Mouse (Mus musculus): ENCODE measurements around the gene Capn11. TPM values are rescaled to one million over a fixed set of nuclear protein-coding genes. Genes with fewer than 3 reads are reported as not detected.
A peak's percentile ranks its signal among the peaks of the same experiment; 100 is the strongest.

The Capn11 gene
- total RNA-seq, 2 experiments from 2014 or later = 0.19 to 0.20 TPM

DNA sequence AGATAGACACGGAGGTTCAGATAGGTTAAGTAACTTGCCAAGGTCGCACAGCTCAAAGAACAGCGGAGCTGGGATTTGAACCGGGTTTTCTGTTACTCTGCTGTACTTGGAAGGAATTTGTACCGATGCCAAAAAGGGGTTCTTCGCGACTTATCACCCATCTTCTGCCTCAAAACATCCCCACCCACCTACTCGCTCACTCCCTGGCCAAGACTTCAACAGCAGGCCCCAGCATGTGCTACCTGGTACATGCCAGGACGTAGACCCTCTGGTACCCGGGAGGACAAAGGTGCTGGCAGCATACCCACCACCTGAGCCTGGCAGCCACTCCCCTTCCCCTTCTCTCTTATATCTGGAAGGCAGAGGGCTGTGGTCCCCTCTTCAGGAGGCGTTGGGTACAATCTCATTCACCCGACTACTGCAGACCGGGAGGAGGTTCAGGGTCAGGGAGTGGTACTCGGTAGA, 25.6 kb upstream of the Capn11 start:
- DNase-seq (ENCODE audit: extremely low spot score in 1 of 2, low spot score in 1 of 2) = no peak

GRCm38 (mm10) chr17:45682843-45683242, 23.7 kb upstream of the Capn11 start:
- DNase-seq (ENCODE audit: extremely low spot score in 1 of 2, low spot score in 1 of 2) = no peak

DNA sequence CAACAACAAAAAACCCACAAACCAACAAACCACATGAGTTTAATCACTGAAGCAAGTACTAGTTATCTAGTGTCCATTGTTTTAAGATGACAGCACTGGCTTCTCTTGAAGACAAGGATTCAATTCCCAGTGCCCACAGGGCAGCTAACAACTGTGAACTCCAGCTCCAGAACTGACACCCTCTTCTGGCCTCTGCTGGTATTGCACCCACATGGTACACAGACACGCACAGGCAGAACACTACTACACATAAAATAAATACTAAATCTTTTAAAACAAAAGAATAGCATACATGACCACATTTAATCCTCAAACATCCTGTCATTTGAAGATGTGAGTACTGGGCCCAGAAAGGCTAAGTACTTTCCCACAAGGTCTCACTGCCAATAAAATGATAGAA, 22.5 kb upstream of the Capn11 start:
- no peak for DNase-seq (ENCODE audit: extremely low spot score in 1 of 2, low spot score in 1 of 2)

DNA sequence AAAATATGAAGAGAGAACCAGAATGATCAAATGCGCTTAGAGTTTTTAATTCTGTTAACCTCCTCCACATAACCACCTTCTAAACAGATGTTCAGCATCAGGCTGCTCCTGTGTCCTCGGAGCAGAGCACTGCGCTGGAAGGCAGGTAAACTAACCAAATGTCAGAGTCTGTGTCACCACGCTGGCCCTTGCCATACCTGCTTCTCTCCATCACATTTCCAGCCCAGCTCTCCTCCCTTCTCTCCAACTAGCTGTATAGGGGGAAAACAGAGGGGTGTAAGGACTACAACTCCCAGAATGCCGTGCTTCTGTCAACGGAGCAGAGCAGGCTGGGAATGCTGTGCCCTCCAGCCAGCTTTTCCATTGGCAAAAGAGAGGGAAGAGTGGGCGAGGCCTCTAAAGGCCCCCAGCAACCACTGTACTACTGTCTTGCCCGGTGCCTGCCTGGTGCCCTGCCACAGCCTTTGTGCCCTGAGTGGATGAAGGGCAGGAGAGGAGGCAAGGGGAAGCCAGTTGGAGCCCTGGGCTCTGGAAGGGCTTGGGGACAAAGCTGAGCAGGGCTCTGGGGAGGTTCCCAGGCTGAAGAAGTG, 21.4 kb upstream of the Capn11 start:
- peak; percentile 48 to 52 for DNase-seq (ENCODE audit: extremely low spot score in 1 of 2, low spot score in 1 of 2)

- peak; percentile 51 to 83 for DNase-seq (ENCODE audit: extremely low spot score in 1 of 2, low spot score in 1 of 2)
Measured at GRCm38 (mm10) chr17:45678106-45678505, 19.0 kb upstream of the Capn11 start.

GRCm38 (mm10) chr17:45672598-45672997, 13.5 kb upstream of the Capn11 start:
- no peak for DNase-seq (ENCODE audit: extremely low spot score in 1 of 2, low spot score in 1 of 2)

DNA sequence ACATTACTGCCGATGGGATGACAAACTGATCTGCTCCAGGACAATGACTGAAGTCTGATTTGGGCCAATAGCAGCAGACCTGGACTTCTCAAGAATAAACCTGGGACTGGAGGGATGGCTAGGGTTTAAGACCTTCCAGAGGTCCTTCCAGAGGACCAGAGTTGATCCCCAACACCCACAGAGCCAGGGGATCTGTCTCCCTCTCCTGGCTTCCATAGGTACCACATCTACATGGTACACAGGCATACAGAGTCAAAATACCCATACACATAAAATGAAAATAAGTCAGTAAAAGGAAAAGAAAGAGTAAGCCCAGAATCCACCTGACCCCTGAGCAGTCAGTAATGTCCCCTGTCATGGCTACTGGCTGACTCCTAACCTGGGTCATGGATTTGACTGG, 12.7 kb upstream of the Capn11 start:
- no peak for DNase-seq (ENCODE audit: extremely low spot score in 1 of 2, low spot score in 1 of 2)

DNA sequence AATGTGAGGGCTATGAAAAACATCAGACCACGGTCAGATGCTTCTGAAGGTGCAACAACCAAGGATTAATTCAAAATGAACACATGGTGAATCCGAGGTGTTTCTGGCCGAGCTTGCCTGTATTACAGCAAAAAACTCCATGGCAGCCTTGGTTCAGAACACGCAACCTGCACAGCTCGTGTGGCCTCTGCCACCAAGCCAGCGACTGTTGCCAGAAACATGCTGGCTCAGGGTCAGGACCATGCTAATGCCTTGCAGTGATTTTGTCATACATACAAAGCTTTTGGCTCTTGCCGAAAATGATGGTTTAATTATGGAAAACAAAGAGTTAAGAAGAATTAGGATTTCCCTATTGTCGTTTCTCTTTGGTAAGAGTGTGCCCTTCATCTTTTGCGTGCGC, 8.9 kb upstream of the Capn11 start:
- no peak for DNase-seq (ENCODE audit: extremely low spot score in 1 of 2, low spot score in 1 of 2)

DNA sequence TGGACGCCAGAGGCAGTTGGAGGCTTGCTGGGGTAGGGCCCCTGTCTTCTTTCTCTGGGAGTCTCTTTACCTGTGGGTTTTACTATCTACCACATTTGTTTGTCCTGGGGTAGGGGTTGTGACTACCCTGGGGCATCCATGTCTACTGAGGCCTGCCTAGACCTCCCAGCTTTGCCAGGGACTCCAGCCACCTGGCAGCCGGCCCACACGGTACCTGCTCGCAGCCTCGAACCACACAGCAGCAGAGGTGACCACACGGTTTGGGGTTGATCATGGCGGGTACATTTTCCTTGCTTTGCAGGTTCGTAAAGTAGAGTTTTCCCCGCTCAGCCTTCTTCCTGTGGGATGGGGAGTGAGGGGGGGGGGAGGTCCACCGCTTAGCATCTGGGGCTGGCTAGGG, 8.4 kb upstream of the Capn11 start:
- no peak for DNase-seq (ENCODE audit: extremely low spot score in 1 of 2, low spot score in 1 of 2)

- DNase-seq (ENCODE audit: extremely low spot score in 1 of 2, low spot score in 1 of 2) = no peak
Measured at GRCm38 (mm10) chr17:45666091-45666490, 7.0 kb upstream of the Capn11 start.

DNA sequence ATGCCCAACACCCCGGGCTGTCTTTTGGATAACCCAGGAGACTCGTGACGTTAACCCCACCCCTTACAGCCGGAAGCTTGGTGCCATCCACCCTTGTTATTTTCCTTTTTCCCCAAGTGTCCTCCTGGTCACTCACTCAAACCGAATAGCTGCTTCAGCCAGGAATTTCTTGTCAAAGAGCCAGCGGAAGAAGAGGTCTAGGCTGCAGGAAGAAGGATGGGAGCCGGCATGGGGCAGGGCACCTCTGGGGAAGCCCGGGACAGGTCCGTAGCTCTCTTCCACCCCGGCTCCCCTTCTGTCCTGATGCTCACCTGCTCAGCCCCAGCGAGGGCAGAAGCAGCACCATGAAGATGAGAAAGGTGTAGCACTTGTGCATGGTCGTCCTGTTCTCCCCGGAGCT, 5.5 kb upstream of the Capn11 start:
- no peak for DNase-seq (ENCODE audit: extremely low spot score in 1 of 2, low spot score in 1 of 2)

GRCm38 (mm10) chr17:45663106-45663919, 4.2 kb upstream of the Capn11 start:
- DNase-seq (ENCODE audit: extremely low spot score in 1 of 2, low spot score in 1 of 2) = peak; percentile 91

DNA sequence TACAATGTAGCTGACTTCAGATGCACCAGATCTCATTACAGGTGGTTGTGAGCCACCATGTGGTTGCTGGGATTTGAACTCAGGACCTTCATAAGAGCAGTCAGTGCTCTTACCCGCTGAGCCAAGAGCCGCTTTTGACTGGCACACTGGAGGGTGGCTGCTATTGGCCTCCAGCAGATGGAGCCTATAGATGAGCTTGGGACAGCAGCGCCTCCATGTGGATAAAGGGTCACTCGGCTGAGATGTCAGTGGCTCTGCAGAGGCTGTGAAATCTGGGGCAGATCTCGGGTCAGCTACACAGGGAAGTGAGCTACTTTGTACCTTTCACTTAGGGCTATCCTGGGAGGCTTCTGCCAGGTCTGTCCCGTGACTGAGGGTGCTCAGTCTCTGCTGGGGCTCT, 3.3 kb downstream of the Capn11 start:
- DNase-seq (ENCODE audit: extremely low spot score in 1 of 2, low spot score in 1 of 2) = no peak

- DNase-seq (ENCODE audit: extremely low spot score in 1 of 2, low spot score in 1 of 2) = no peak
Measured at GRCm38 (mm10) chr17:45653233-45653632, 5.9 kb downstream of the Capn11 start.

GRCm38 (mm10) chr17:45644185-45644584, 14.9 kb downstream of the Capn11 start:
- no peak for DNase-seq (ENCODE audit: extremely low spot score in 1 of 2, low spot score in 1 of 2)

- DNase-seq (ENCODE audit: extremely low spot score in 1 of 2, low spot score in 1 of 2) = peak; percentile 64 to 86
Measured at GRCm38 (mm10) chr17:45642701-45643100, 16.4 kb downstream of the Capn11 start.

GRCm38 (mm10) chr17:45641981-45642380, 17.1 kb downstream of the Capn11 start:
- DNase-seq (ENCODE audit: extremely low spot score in 1 of 2, low spot score in 1 of 2) = no peak

DNA sequence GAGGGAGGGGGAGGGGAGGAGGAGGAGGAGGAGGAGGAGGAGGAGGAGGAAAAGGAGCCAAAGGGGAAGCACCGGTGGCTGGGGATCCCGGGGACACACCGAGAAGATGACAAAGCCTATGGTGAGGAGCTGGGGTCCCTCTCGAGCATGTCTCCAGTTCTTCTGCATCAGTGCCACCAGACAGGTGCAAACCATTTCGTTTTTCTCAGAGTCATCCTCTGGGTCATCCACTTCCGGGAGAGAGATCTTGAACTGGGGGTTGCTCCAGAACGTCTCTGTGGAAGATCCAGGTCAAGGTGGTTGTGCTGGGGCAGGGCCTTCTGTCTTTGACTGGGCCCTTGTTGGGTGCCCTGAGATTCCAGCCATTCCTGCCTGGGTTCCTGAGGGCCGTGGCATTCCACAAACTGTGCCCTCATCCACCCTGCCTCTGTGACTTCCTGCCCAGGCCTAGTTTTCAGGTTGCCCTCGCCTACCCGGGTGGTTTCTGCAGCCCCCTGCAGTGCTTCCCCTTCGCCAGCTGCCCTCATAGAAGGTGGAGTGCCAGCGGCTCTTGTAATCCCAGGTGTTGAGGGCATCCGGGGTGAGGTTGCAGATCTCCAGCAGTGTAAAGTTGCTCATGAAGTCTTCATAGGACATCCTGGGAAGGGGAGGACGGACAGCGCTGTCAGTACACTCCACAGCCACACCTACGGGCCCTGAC, 20.4 kb downstream of the Capn11 start:
- no peak for DNase-seq (ENCODE audit: extremely low spot score in 1 of 2, low spot score in 1 of 2)

- DNase-seq (ENCODE audit: extremely low spot score in 1 of 2, low spot score in 1 of 2) = no peak
Measured at GRCm38 (mm10) chr17:45634033-45634432, 25.1 kb downstream of the Capn11 start.

DNA sequence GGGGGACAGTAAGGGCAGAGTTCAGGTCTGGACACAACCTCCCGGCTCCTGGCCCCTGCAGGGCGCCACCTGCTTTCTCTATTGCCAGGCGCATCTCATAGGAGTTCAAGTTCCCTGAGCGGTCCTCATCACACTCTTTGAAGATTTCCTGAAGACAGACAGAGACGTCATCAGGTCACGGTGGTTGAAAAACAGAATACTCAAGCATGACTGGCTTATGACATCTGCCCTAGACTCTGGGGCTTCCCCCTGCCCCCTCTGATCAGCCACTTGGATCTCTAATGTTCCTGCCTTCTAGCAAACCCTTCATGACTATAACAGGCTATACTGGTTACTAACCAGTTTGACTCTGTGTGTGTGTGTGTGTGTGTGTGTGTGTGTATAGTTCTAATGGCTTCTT, 27.2 kb downstream of the Capn11 start:
- no peak for DNase-seq (ENCODE audit: extremely low spot score in 1 of 2, low spot score in 1 of 2)

DNA sequence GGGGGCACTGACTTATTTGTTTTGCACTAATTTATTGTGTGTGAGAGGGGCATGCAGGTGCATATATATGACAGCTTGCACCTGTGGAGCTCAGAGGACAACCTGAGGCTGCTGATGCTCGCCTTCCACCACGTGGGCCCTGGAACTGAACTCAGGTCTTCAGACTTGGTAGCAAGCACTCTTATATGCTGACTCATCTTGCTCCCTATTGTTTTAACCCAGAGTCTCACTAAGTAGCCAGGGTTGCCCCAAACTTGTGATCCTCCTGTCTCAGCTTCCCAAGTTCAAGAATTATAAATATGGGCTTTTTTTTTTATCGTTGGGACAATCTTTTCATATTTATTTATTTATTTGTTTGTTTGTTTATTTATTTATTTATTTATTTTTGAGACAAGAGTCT, 28.1 kb downstream of the Capn11 start:
- no peak for DNase-seq (ENCODE audit: extremely low spot score in 1 of 2, low spot score in 1 of 2)

Data from layer of hippocampus, postnatal 25 days (tissue).